Mouse (Mus musculus): ENCODE results near the gene Foxg1. TPM values are rescaled to one million over a fixed set of nuclear protein-coding genes. Genes with fewer than 3 reads are reported as not detected.

Foxg1 gene
- not detected in 2 replicates for polyA plus RNA-seq (2012; rRNA removed)

DNA sequence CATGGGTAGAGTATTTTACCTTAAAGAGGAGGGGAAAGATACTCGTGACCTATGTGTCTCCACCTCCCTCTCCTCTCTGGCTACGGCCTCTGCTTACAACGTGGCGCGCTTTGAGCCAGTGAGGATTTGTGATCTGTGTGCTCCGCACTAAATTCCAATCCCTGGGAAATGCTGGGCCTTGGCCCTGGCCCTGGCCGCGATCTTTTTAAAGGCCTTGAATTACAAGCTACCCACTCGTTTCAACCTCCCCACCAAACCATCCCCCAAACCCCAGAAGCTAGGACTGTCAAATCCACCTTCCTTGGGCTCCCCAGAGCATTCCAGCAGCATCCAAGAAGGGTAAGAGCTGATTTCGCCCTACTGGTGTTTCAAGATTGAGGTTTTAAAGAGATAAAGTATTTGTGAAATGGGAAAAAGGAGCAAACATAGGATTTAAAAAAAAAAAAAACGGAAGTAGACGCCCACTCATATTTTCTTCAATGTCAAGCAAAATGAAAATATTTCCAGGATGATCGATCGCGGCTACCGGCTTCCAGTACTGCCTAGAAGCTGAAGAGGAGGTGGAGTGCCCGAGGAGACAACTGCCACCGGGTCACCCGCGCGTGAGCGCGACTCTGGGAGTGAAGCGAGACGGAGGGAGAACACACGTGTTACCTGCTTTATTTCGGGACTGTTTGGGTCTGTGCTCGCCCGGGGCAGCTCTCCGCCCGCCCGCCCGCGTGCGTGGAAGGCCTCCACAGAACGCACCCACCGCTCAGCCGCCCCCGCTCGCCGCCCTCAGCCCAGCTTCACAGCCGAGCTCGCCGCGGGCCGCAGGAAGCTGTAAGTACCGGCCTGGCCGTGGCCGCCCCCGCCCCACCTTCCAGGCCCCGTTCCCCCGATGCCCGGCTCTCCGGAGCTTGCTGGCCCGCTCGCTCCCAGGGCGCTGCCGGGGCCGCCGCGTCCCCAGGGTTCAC lies at the start of gene Foxg1:
Gene Foxg1 (plus strand): TSS at position 96 of the 956 bp plus-strand sequence.
- Histone ChIP-seq H3K4me1 (ENCODE audit: control insufficient read depth, insufficient read depth, insufficient read length) (no peaks in the 10 kb centered on the region), H3K36me3 (ENCODE audit: control insufficient read depth, insufficient read depth, low read length) (no peaks in the 10 kb centered on the region), H3K4me3 (ENCODE audit: extremely low read depth, insufficient read depth, insufficient read length) (no peak within 1 kb of the TSS), H3K27ac (ENCODE audit: insufficient read depth, low read length) (no peak within 1 kb of the TSS), H3K27me3 (ENCODE audit: control insufficient read depth, insufficient read depth, low read length) (peaks cover 19% of the 10 kb centered on the region)
- WGBS: 3% methylated on average over 59 of the region's 61 CpGs
- DNase-seq (ENCODE audit: low read depth in 1 of 2, low spot score in 2 of 2): no peak
- no peak for TF ChIP-seq CTCF (IDR thresholded peaks at IDR 0.05; ENCODE audit: extremely low read depth, insufficient read depth, insufficient read length, insufficient replicate concordance)
- TF ChIP-seq POLR2A (IDR thresholded peaks at IDR 0.05; ENCODE audit: low read depth, low read length): no peak

DNA sequence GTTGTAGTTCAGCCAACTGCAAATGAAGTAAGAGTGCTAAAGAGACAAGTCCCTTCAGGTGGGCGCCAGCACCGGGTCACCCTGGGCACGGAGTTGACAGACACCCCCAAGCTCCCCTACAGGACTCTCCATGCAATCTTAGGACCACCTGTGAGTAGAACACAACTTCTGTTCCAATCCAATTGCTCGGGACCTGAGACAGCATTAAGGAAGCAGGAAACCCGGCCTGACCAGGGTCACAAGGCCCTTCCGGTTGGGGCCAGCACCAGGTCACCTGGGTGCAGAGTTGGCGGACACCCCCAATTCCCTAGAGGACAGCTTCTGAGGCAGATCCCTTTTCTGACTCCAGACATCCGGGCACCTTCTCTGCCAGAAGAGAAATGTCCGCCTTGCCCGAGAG lies 32.8 kb upstream of the Foxg1 start:
- TF ChIP-seq CTCF (IDR thresholded peaks at IDR 0.05; ENCODE audit: extremely low read depth, insufficient read depth, insufficient read length, insufficient replicate concordance) (no peak), POLR2A (IDR thresholded peaks at IDR 0.05; ENCODE audit: low read depth, low read length) (no peak)
- WGBS: 90% methylated on average over 10 of the region's 10 CpGs
- DNase-seq (ENCODE audit: low read depth in 1 of 2, low spot score in 2 of 2): no peak
- H3K4me1 ChIP-seq (ENCODE audit: control insufficient read depth, insufficient read depth, insufficient read length): no peaks in the 10 kb centered on the region
- H3K27me3 ChIP-seq (ENCODE audit: control insufficient read depth, insufficient read depth, low read length): no peaks in the 10 kb centered on the region
- no peak overlapping the region for H3K27ac ChIP-seq (ENCODE audit: insufficient read depth, low read length)
- H3K36me3 ChIP-seq (ENCODE audit: control insufficient read depth, insufficient read depth, low read length): no peaks in the 10 kb centered on the region
- H3K4me3 ChIP-seq (ENCODE audit: extremely low read depth, insufficient read depth, insufficient read length): no peak overlapping the region

DNA sequence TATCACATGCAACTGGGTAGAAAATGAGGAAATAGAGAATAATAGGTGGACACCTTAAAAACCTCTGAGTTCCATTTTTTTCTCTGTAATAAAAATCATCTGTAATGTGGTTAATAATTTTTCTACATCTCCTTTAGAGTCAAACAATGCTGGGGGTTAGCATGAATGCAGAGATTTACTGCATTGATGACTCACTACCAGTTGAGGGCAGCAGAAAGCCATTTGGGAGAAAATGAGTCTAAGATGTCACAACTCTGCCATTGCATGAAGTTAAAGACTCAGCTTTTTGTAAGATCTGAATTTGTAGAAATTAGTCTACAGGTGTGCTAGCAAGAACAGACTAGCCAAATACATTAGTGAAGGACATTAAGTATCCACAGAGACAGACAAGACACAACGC lies 13.5 kb upstream of the Foxg1 start:
- Histone ChIP-seq H3K27ac (ENCODE audit: insufficient read depth, low read length) (no peak overlapping the region), H3K4me3 (ENCODE audit: extremely low read depth, insufficient read depth, insufficient read length) (no peak overlapping the region), H3K27me3 (ENCODE audit: control insufficient read depth, insufficient read depth, low read length) (no peaks in the 10 kb centered on the region), H3K36me3 (ENCODE audit: control insufficient read depth, insufficient read depth, low read length) (no peaks in the 10 kb centered on the region), H3K4me1 (ENCODE audit: control insufficient read depth, insufficient read depth, insufficient read length) (no peaks in the 10 kb centered on the region)
- no peak for DNase-seq (ENCODE audit: low read depth in 1 of 2, low spot score in 2 of 2)
- no peak for TF ChIP-seq POLR2A (IDR thresholded peaks at IDR 0.05; ENCODE audit: low read depth, low read length)
- TF ChIP-seq CTCF (IDR thresholded peaks at IDR 0.05; ENCODE audit: extremely low read depth, insufficient read depth, insufficient read length, insufficient replicate concordance): no peak
- 61% methylated on average over 1 of the region's 1 CpGs for WGBS

DNA sequence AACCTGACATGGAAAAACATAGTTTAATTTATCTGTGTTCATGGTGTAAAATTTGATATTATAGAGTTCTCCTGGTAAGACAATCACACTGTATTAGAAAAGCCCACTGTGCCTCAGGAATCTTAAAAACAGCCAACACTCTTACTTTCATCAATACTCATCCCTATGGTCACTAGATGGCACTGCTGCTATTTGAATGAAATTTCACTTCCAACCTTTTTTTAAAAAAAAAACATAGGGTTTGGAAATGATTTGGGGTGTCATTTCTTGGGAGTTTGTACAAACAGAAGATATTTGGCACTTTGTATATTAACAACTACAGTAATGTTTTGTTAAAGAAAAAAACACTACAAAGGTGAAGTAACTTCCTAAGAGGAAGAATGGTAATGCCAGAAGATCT lies 10.3 kb upstream of the Foxg1 start:
- TF ChIP-seq POLR2A (IDR thresholded peaks at IDR 0.05; ENCODE audit: low read depth, low read length) (no peak), CTCF (IDR thresholded peaks at IDR 0.05; ENCODE audit: extremely low read depth, insufficient read depth, insufficient read length, insufficient replicate concordance) (no peak)
- no peaks in the 10 kb centered on the region for H3K36me3 ChIP-seq (ENCODE audit: control insufficient read depth, insufficient read depth, low read length)
- no peak for DNase-seq (ENCODE audit: low read depth in 1 of 2, low spot score in 2 of 2)
- 0 out of 2 replicates have a peak, but pooled peaks cover 7% of the 10 kb centered on the region for H3K27me3 ChIP-seq (ENCODE audit: control insufficient read depth, insufficient read depth, low read length)
- H3K4me1 ChIP-seq (ENCODE audit: control insufficient read depth, insufficient read depth, insufficient read length): no peaks in the 10 kb centered on the region
- no peak overlapping the region for H3K4me3 ChIP-seq (ENCODE audit: extremely low read depth, insufficient read depth, insufficient read length)
- no peak overlapping the region for H3K27ac ChIP-seq (ENCODE audit: insufficient read depth, low read length)

DNA sequence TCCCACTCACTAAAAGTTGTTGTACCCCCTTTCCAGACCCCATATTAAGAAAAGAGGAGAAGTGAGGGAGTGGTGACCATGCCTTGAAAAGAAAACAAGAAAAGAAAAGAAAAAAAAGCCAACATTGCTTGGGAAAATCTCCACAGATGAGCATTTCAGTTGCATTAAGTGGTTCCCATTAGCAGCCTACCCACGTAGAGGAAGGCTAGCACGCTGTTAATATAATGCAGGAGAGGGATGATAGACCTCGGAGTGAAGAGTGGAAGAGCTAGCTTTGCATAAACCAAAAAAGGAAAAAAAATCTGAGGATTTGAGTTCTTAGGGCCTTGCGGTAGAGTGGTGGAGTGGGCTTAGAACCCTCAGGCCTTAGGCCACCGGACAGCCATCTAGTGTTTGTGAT lies 9.3 kb upstream of the Foxg1 start:
- Histone ChIP-seq H3K27me3 (ENCODE audit: control insufficient read depth, insufficient read depth, low read length) (0 out of 2 replicates have a peak, but pooled peaks cover 7% of the 10 kb centered on the region), H3K36me3 (ENCODE audit: control insufficient read depth, insufficient read depth, low read length) (no peaks in the 10 kb centered on the region), H3K4me3 (ENCODE audit: extremely low read depth, insufficient read depth, insufficient read length) (no peak overlapping the region), H3K4me1 (ENCODE audit: control insufficient read depth, insufficient read depth, insufficient read length) (no peaks in the 10 kb centered on the region), H3K27ac (ENCODE audit: insufficient read depth, low read length) (no peak overlapping the region)
- TF ChIP-seq CTCF (IDR thresholded peaks at IDR 0.05; ENCODE audit: extremely low read depth, insufficient read depth, insufficient read length, insufficient replicate concordance): no peak
- no peak for TF ChIP-seq POLR2A (IDR thresholded peaks at IDR 0.05; ENCODE audit: low read depth, low read length)
- no peak for DNase-seq (ENCODE audit: low read depth in 1 of 2, low spot score in 2 of 2)
- WGBS: 14% methylated on average over 5 of the region's 5 CpGs

DNA sequence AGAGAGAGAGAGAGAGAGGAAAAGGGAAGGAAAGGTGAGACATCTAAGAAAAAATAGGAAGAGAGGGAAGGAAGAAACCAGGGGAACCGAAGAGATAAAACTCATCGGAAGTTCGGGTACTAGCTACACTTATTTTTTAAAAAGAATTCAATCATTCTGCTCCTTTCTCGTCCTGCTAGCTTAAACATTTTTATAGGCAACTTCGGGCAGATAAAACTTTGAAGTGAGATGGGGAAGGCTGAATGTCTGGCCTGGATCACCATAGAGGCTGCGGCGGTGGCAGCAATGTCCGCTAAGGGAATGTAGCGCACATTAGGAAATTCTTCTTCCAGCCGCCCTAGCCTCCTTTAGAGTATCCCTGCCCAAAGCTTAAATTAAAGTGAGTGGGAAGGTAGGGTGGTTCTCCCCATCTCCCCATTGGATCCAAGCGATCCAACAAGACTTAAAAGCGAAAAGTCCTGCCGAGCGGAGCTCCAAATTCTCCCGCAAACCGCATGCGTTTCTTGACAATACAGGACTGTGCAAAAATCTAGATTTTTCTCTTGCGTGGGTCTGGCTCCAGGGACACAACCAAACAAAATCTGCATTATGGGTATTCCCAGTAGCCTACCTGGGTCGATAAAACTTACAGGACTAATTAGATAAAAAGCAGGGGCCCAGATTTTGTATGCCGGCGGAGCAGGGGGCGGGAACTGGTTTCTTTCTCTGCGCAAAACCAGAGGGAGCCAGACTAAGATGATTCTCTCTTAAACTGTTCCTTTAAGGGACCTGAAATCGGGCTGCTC lies 8.4 kb upstream of the Foxg1 start:
- Histone ChIP-seq H3K4me1 (ENCODE audit: control insufficient read depth, insufficient read depth, insufficient read length) (no peaks in the 10 kb centered on the region), H3K27ac (ENCODE audit: insufficient read depth, low read length) (no peak overlapping the region), H3K36me3 (ENCODE audit: control insufficient read depth, insufficient read depth, low read length) (no peaks in the 10 kb centered on the region), H3K27me3 (ENCODE audit: control insufficient read depth, insufficient read depth, low read length) (0 out of 2 replicates have a peak, but pooled peaks cover 7% of the 10 kb centered on the region), H3K4me3 (ENCODE audit: extremely low read depth, insufficient read depth, insufficient read length) (no peak overlapping the region)
- TF ChIP-seq CTCF (IDR thresholded peaks at IDR 0.05; ENCODE audit: extremely low read depth, insufficient read depth, insufficient read length, insufficient replicate concordance) (no peak), POLR2A (IDR thresholded peaks at IDR 0.05; ENCODE audit: low read depth, low read length) (no peak)
- DNase-seq (ENCODE audit: low read depth in 1 of 2, low spot score in 2 of 2): no peak
- WGBS: 8% methylated on average over 24 of the region's 24 CpGs

Measured in spleen, adult 2 months (tissue).